Mouse (Mus musculus) right cerebral cortex, postnatal 4 days (tissue): Measurements from ENCODE around the gene Ect2.

Experiments used
- DNase-seq: peaks from one replicate; pipeline ENCODE4 v3.0.0-alpha.2; 2022

Ect2 gene

DNA sequence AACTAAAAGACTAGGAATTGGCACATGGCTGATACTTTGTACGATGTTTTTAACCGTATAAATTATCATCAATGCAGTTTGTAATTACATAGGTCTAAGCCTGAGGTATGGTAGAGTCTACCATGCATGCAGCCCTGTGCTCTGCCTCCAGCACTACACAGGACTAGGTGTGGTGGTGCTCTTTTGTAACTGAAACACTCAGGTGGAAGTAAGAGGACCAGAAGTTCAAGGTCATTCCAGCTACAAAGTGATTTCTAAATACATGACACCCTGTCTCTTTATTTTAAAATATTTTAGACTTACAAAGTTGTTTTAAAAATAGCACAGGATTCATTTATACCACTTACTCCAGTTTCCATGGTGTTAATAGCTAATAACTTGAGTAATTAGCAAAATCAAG, 88.8 kb downstream of the Ect2 start:
- no peak for DNase-seq

DNA sequence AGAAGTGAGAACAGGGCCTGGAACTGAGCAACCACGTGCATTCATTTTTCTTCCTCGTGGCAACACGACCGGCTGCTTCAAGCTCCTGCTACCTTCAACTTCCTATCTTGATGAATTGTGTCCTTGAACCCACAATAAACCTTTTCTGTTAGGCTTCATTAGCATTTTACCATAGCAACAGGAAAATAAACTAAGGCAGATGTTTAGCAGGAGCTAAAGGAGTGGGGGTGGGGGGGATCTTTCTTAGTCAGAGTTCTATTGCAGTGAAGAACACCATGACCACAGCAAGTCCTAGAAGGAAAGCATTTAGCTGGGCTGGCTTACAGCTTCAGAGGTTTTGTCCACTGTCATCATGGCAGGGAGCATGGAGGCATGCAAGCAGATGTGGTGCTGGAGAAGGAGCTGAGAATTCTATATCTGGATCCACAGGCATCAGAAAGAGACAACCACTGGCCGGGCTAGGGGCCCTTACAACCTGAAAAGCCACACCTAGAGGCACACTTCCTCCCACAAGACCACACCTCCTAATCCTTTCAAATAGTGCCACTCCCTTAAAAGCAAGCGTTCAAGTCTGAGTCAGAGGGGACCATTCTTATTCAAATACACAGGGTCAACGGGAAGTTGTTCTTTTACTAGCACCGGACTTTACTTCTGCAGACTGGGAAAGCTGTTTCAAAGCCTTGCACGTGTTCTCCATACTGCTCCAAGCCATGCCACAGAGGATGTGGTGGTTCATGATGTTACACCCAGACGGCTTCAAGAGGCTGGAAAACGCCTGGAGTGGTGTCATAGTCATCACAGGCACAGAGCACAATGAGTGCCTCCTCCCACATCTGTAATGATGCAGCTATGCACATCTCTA, 90.0 kb downstream of the Ect2 start:
- no peak for DNase-seq

DNA sequence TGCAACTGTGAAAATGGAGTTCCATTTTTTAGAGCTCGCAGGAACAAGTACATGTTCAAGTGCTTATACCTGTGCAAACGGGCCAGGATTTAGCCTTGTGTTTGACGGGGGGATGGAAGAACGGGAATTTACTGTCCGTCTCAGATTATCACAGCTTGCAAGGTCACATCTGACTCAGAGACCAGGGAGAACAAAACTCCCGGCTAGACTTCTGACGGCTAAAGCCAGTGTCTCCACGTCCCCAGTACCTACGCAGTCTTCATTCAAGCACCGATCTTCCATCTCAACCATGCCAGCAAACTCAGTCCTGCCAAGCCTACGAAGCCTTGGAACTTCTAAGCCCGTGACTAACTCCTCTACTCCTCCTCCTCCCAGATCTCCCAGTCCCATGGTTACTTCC, 93.2 kb downstream of the Ect2 start:
- DNase-seq: no peak

DNA sequence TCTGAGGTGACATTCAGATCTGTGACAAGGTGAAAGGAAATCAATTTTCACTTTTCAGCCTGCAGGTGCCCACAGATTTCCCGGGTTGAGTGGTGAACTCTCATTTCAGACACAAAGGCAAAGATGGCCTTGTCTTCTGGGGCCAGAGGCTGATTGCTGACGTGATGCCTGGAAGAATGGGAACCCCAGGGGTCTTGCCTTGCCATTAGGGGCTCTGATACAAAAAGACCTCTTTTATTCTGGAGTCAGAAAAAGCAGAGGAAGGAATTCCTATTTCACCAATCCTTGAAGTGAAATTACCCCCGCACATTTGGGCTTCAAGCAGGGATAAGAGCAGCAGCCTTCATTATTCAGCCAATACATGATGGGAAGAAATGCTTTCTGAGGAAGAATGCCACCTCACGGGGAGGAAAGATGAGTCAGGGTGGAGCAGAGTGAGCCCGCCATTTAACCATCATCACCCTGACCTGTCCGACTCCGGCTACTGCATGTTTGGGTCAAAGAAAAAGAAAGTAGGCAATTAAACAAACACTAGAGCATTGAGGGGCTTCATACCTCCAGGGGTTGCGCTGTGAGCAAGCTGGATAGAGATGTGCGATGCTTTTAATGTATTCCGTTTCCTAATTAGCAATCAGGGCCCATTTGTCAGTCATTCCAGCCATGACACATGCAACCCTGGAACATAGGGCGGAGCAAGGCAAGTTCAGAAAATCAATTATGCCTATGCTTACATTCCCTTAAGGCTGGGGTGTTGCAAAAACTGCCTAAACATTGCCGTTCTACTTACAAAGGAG, 94.0 kb downstream of the Ect2 start:
- no peak for DNase-seq

GRCm38 (mm10) chr3:27055471-27055870, 98.2 kb downstream of the Ect2 start:
- no peak for DNase-seq

GRCm38 (mm10) chr3:27054766-27055165, 98.9 kb downstream of the Ect2 start:
- no peak for DNase-seq
